Mouse (Mus musculus) heart, adult 2 months (tissue): ENCODE data around the gene Ccdc190. TPM values are rescaled to one million over a fixed set of nuclear protein-coding genes. Genes with fewer than 3 reads are reported as not detected.

ENCODE experiments used
- DNase-seq, 2 experiments: peaks; one replicate each; pipeline ENCODE4 v3.0.0; 2021
- H3K27ac ChIP-seq: fragments of 200-600 bp; 2 replicates; pipeline ENCODE4 v1.8.1; 2022
- H3K27me3 ChIP-seq: fragments of 200-500 bp; 2 replicates; pipeline ENCODE4 v1.6.1; 2012; ENCODE audit warnings: mild to moderate bottlenecking, low read length, inconsistent platforms, mixed read lengths; ENCODE audit not compliant: control insufficient read depth, insufficient read depth
- H3K36me3 ChIP-seq: fragments of 200-500 bp; 2 replicates; pipeline ENCODE4 v1.6.1; 2012; ENCODE audit warnings: low read length, inconsistent platforms; ENCODE audit not compliant: control insufficient read depth, insufficient read depth
- H3K4me1 ChIP-seq: fragments of 200-500 bp; 2 replicates; pipeline ENCODE4 v1.6.1; 2011; ENCODE audit warnings: low read length; ENCODE audit not compliant: control insufficient read depth, insufficient read depth
- H3K4me3 ChIP-seq: fragments of 200-600 bp; 2 replicates; pipeline ENCODE4 v1.8.1; 2022
- H3K79me2 ChIP-seq: fragments of 200-500 bp; replicated peaks from 2 replicates; pipeline ENCODE4 v1.6.1; 2012; ENCODE audit warnings: mild to moderate bottlenecking, inconsistent platforms, low read length, moderate library complexity, mixed read lengths; ENCODE audit not compliant: control insufficient read depth, insufficient read depth
- H3K9ac ChIP-seq: fragments of 200-500 bp; 2 replicates; pipeline ENCODE4 v1.6.1; 2012; ENCODE audit warnings: low read depth, mild to moderate bottlenecking, control low read depth, inconsistent platforms, low read length, mixed read lengths
- CTCF ChIP-seq: fragments of 200-600 bp; IDR thresholded peaks from 2 replicates; pipeline ENCODE4 v1.8.1; 2022; ENCODE audit warnings: antibody characterized with exemption, mild to moderate bottlenecking, moderate library complexity
- EP300 ChIP-seq: fragments of 200-500 bp; IDR thresholded peaks from 2 replicates; pipeline ENCODE4 v1.6.1; 2011; ENCODE audit warnings: low read depth, low read length, control low read depth; ENCODE audit not compliant: insufficient read depth
- POLR2A ChIP-seq: fragments of 200-500 bp; IDR thresholded peaks from 2 replicates; pipeline ENCODE4 v1.6.1; 2011; ENCODE audit warnings: mild to moderate bottlenecking, low read depth, low read length, control low read depth; ENCODE audit not compliant: insufficient read depth
- WGBS: fragments of 180-500 bp; shearing (Covaris S2); methylation state at CpG from one replicate; pipeline ENCODE4 v1.1.7; 2018; 5-methylcytosine and 5-hydroxymethylcytosine counted together
- intact Hi-C: fragments of 180-260 bp; cut with DNase I; formaldehyde crosslinking; loops from one replicate; pipeline ENCODE4 v1.15.1; 2025
- polyA plus RNA-seq: library from polyadenylated mRNA; depleted of rRNA; stranded (reverse); fragments of >200 nt; gene quantifications from 2 replicates; pipeline ENCODE4 v1.2.3, GENCODE M21; 2012
- total RNA-seq, 2 experiments: library from RNA; stranded (reverse); gene quantifications; 2 replicates each; pipeline ENCODE4 v1.2.3; 2021

Ccdc190 gene
- total and polyA plus RNA-seq, 3 experiments: 0.16 to 0.29 TPM; not detected in 1

DNA sequence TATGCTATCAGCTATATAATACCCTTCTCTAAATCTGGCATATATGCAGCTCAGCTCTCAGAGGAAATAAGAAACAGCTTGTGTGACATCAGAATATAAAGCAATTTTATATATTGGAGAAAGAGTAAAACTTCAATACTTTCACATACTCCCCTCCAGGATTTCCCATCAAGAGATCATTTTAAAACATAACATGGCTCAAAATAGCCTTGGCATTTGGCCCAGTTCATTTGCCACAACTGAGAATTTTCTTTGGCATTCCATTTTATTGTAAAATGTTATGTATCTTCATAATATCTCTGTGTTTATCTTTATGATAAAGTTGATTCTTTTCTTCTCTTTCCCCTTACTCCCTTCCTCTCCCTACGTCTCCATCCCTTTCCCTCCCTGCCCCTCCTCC is 32.8 kb upstream of the Ccdc190 start:
- WGBS: 50% methylated on average over 1 of the region's 1 CpGs
- Histone ChIP-seq H3K4me1 (no peaks in the 10 kb centered on the region), H3K9ac (no peak overlapping the region), H3K36me3 (no peaks in the 10 kb centered on the region), H3K27ac (no peak overlapping the region), H3K27me3 (no peaks in the 10 kb centered on the region), H3K79me2 (no peaks in the 10 kb centered on the region), H3K4me3 (no peak overlapping the region)
- no peak for DNase-seq
- TF ChIP-seq POLR2A (no peak), EP300 (no peak), CTCF (no peak)
- intact Hi-C loops: no loop called here

DNA sequence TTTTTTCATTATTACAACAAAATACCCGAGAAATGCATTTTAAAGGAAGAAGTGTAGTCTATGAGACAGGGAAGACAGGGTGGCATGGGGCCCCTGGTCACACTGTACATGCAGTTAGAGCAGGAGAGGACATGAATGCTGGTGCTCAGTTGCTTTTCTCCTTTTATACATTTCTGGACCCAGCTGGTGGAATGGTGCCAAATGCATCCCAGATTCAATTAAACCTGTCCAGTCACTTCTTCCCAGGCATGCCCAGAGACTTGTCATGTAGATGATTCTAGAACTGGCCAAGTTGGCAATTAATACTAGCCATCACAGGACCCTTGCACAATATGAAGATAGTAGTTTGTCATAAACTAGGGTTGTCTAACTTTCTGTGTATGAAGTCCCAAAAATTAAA is 30.5 kb upstream of the Ccdc190 start:
- TF ChIP-seq EP300 (no peak), CTCF (no peak), POLR2A (no peak)
- intact Hi-C loops: no loop called here
- WGBS: 36% methylated on average over 1 of the region's 1 CpGs

DNA sequence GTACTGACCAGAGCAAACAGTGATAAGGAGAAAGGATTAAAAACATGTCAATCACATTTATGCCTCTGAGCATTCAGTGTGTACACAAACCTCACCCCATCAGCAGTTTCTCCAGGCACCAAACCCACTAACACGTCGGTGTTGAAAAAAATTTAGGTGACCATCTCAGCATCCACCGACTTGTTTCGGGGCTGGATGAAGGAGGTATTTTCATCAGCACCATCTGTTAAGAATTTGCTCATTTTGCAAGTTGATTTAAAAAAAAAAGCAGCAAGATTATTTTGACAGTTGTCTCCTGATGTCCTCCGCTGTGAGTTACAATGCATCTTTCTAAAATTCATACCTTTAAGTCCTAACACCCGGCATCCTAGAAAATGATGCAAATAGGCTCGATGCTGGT is 29.8 kb upstream of the Ccdc190 start:
- Histone ChIP-seq H3K9ac (no peak overlapping the region), H3K4me3 (no peak overlapping the region), H3K27ac (no peak overlapping the region), H3K4me1 (no peaks in the 10 kb centered on the region; the same call in 1 of the 2 replicates), H3K79me2 (no peaks in the 10 kb centered on the region), H3K27me3 (no peaks in the 10 kb centered on the region), H3K36me3 (no peaks in the 10 kb centered on the region)
- no peak for DNase-seq
- no peak for TF ChIP-seq CTCF
- TF ChIP-seq EP300: no peak
- TF ChIP-seq POLR2A: no peak
- WGBS: 86% methylated on average over 7 of the region's 7 CpGs
- intact Hi-C loops: no loop called here

More for the DNA sequence above, 30.5 kb upstream of the Ccdc190 start:
- H3K4me1 ChIP-seq: no peaks in the 10 kb centered on the region; the same call in 1 of the 2 replicates
- H3K9ac ChIP-seq: no peak overlapping the region
- no peaks in the 10 kb centered on the region for H3K36me3 ChIP-seq
- H3K79me2 ChIP-seq: no peaks in the 10 kb centered on the region
- no peak overlapping the region for H3K27ac ChIP-seq
- DNase-seq: no peak
- H3K27me3 ChIP-seq: no peaks in the 10 kb centered on the region
- no peak overlapping the region for H3K4me3 ChIP-seq

DNA sequence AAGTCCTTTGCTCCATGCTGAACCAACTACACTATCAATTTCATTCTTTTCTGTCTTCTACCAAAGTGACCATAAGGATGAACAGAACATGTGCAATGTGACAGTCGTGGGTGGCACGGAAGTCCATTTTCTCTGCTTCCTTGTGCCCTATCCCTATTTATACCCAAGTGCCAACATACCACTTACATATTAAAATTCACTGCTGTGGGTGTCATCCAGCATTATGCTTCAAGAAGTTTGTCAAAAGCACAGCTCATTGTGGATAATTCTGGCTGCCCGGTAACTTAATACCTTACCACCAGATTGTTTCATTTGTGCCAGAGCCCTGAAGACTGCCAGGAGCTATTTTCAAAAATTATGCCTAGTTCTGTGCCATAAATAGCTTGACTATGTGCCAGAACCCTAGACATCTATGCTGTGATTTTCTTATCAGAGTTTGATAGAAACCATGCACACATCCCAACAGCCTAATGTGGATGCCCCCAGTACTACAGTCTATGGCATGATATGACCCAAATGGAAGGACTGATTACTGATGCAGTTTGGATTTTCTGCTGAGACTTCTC is 27.6 kb upstream of the Ccdc190 start:
- Histone ChIP-seq H3K36me3 (no peaks in the 10 kb centered on the region), H3K27ac (peak overlapping the region; percentile 53), H3K79me2 (no peaks in the 10 kb centered on the region), H3K27me3 (no peaks in the 10 kb centered on the region), H3K9ac (no peak overlapping the region), H3K4me3 (no peak overlapping the region), H3K4me1 (no peaks in the 10 kb centered on the region; the same call in 1 of the 2 replicates)
- DNase-seq: peak in 1 of 2 experiments; percentile 25
- intact Hi-C loops: no loop called here
- TF ChIP-seq EP300 (no peak), CTCF (peak; percentile 16; the same call in 1 of the 2 replicates), POLR2A (no peak)
- 60% methylated on average over 3 of the region's 3 CpGs for WGBS

DNA sequence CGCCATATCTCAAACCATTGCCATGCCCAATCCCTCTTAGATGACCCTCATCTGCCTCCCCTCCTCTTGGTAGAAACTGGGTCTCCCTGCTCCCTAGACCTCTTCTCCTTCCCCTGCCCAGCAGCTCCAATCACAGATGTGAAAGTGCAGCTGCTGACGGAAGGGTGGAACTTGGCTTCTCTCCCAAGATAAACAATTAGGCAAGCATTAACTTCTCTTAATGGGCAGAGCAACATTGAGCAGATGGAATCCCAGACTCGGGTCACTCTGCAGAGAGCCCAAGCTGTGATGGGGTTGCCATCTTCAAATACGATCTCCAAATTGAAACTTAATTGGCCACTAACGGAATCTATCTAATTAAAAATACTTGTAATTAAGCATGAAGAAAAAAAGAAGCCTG is 19.3 kb upstream of the Ccdc190 start:
- H3K79me2 ChIP-seq: no peaks in the 10 kb centered on the region
- no peaks in the 10 kb centered on the region for H3K4me1 ChIP-seq
- no peak overlapping the region for H3K9ac ChIP-seq
- H3K36me3 ChIP-seq: no peaks in the 10 kb centered on the region
- WGBS: 76% methylated on average over 5 of the region's 5 CpGs
- TF ChIP-seq EP300: no peak
- no peak for TF ChIP-seq CTCF
- TF ChIP-seq POLR2A: no peak
- intact Hi-C loops: no loop called here
- H3K27ac ChIP-seq: no peak overlapping the region
- H3K4me3 ChIP-seq: no peak overlapping the region
- H3K27me3 ChIP-seq: no peaks in the 10 kb centered on the region; the same call in 1 of the 2 replicates
- no peak for DNase-seq

DNA sequence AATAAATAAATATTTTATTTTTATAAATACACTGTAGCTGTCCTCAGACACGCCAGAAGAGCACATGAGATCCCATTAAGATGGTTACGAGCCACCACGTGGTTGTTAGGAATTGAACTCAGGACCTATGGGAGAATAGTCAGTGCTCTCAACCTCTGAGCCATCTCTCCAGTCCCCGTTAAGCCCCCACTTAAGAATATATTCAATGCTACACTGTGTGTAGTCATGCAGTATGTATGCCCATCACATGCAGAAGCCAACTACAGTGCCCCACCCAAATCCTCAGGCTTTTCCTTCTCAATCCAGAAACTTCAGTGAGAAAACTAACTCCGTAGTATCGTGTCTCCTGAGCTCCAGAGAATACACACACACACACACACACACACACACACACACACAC is 18.8 kb upstream of the Ccdc190 start:
- Histone ChIP-seq H3K4me3 (no peak overlapping the region), H3K9ac (no peak overlapping the region), H3K36me3 (no peaks in the 10 kb centered on the region), H3K79me2 (no peaks in the 10 kb centered on the region), H3K4me1 (no peaks in the 10 kb centered on the region), H3K27ac (no peak overlapping the region), H3K27me3 (no peaks in the 10 kb centered on the region; the same call in 1 of the 2 replicates)
- intact Hi-C loops: loop anchor here (10.0 kb wide), 1 partner anchor 165 kb away; the partner anchor contains the start of gene Rgs4
- no peak for DNase-seq
- TF ChIP-seq CTCF: no peak
- TF ChIP-seq POLR2A: no peak
- TF ChIP-seq EP300: no peak
- WGBS: 87% methylated on average over 6 of the region's 6 CpGs
